Mouse (Mus musculus) limb, embryonic 14.5 days (tissue): ENCODE data around the gene Bckdhb. TPM values are rescaled to one million over a fixed set of nuclear protein-coding genes. Genes with fewer than 3 reads are reported as not detected.

Experiments
- ATAC-seq: fragments of 200-750 bp; cut with Nextera tagmentation; 2 replicates; pipeline ENCODE4 v1.8.0; 2017; ENCODE audit warnings: low read depth, moderate number of reproducible peaks, moderate TSS enrichment; ENCODE audit not compliant: low FRiP score
- DNase-seq: peaks from one replicate; pipeline ENCODE4 v3.0.0-alpha.2; 2015; ENCODE audit warnings: low spot score
- H3K27ac ChIP-seq: fragments of 300-500 bp; sonication (generic); replicated peaks from 2 replicates; pipeline ENCODE4 v1.5.1; 2014; ENCODE audit warnings: low read depth, mild to moderate bottlenecking, low read length, moderate library complexity, mixed read lengths
- H3K27me3 ChIP-seq: fragments of 300-500 bp; sonication (generic); 2 replicates; pipeline ENCODE4 v1.6.1; 2014; ENCODE audit warnings: low read length, mixed read lengths; ENCODE audit not compliant: control insufficient read depth, insufficient read depth
- H3K36me3 ChIP-seq: fragments of 300-500 bp; sonication (generic); 2 replicates; pipeline ENCODE4 v1.6.1; 2014; ENCODE audit warnings: mild to moderate bottlenecking, low read length, moderate library complexity, mixed read lengths; ENCODE audit not compliant: control insufficient read depth, insufficient read depth
- H3K4me1 ChIP-seq: fragments of 300-500 bp; sonication (generic); 2 replicates; pipeline ENCODE4 v1.6.1; 2014; ENCODE audit warnings: antibody characterized with exemption, low read length, mixed read lengths; ENCODE audit not compliant: control insufficient read depth, insufficient read depth
- H3K4me2 ChIP-seq: fragments of 300-500 bp; sonication (generic); replicated peaks from 2 replicates; pipeline ENCODE4 v1.6.1; 2014; ENCODE audit warnings: low read depth, mild to moderate bottlenecking, low read length, moderate library complexity; ENCODE audit not compliant: severe bottlenecking
- H3K4me3 ChIP-seq: fragments of 300-500 bp; sonication (generic); replicated peaks from 2 replicates; pipeline ENCODE4 v1.5.1; 2014; ENCODE audit warnings: low read length
- H3K9ac ChIP-seq: fragments of 300-500 bp; sonication (generic); 2 replicates; pipeline ENCODE4 v1.6.1; 2014; ENCODE audit warnings: mild to moderate bottlenecking, low read depth, low read length, moderate library complexity; ENCODE audit not compliant: severe bottlenecking
- H3K9me3 ChIP-seq: fragments of 300-500 bp; sonication (generic); 2 replicates; pipeline ENCODE4 v1.6.1; 2016; ENCODE audit warnings: low read length; ENCODE audit not compliant: control insufficient read depth
- POLR2A ChIP-seq: fragments of 200-500 bp; IDR thresholded peaks from 2 replicates; pipeline ENCODE4 v1.8.0; 2012; ENCODE audit warnings: inconsistent platforms, mild to moderate bottlenecking, moderate library complexity, borderline replicate concordance; ENCODE audit not compliant: insufficient read depth, insufficient read length; ENCODE audit errors: extremely low read depth
- WGBS: fragments of 180-500 bp; shearing (Covaris S2); extraction: QIAGEN DNeasy Blood & Tissue Kit; methylation state at CpG from one replicate; pipeline ENCODE4 v1.1.7; 2014; 5-methylcytosine and 5-hydroxymethylcytosine counted together
- polyA plus RNA-seq, 2 experiments: library from polyadenylated mRNA; depleted of rRNA in 1 of 2; stranded (reverse) in 1 of 2; unstranded in 1 of 2; fragments of >200 nt; fragmentation: Nextera tagmentation in 1 of 2; extraction: Ambion mirVana in 1 of 2; gene quantifications; 2 replicates each; pipeline versions ENCODE4 v1.2.1 to v1.2.3; 2012 to 2014

Gene Bckdhb
- polyA plus RNA-seq, 2 experiments: 47.4 to 51.1 TPM

DNA sequence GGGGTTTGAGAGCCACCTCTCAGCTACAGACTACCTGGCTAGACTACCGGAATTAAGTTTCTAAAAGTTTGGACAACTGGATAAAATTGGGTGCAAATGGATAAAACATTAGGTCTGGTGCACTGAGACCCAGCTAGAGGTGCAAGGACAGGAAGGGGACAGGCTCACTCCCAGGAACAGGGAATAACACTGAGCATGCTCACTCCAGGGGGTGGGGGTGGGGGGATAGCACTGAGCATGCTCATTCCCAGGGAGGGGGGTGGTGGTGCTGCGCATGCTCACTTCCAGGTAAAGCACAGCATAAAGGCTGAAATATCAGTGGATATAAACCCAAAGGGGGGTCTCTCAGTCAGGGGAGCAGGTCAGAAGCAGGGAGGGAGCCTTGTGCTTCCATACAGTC is 120.7 kb downstream of the Bckdhb start:
- Histone ChIP-seq H3K9me3 (no peaks in the 10 kb centered on the region), H3K9ac (no peak overlapping the region), H3K4me1 (no peaks in the 10 kb centered on the region), H3K27ac (no peak overlapping the region), H3K27me3 (0 out of 2 replicates have a peak, but pooled peaks cover 4% of the 10 kb centered on the region), H3K36me3 (no peaks in the 10 kb centered on the region), H3K4me3 (no peak overlapping the region), H3K4me2 (no peak overlapping the region)
- no peak for TF ChIP-seq POLR2A
- 85% methylated on average over 2 of the region's 2 CpGs for WGBS
- no peak for DNase-seq
- no peak for ATAC-seq

GRCm38 (mm10) chr9:84046334-84046733 is 121.4 kb downstream of the Bckdhb start:
- H3K27ac ChIP-seq: no peak overlapping the region
- no peak for ATAC-seq
- 61% methylated on average over 11 of the region's 12 CpGs for WGBS
- H3K9me3 ChIP-seq: no peaks in the 10 kb centered on the region
- 0 out of 2 replicates have a peak, but pooled peaks cover 4% of the 10 kb centered on the region for H3K27me3 ChIP-seq
- no peak overlapping the region for H3K4me2 ChIP-seq
- DNase-seq: peak; percentile 47
- no peak overlapping the region for H3K4me3 ChIP-seq
- no peaks in the 10 kb centered on the region for H3K36me3 ChIP-seq
- no peak for TF ChIP-seq POLR2A
- no peak overlapping the region for H3K9ac ChIP-seq
- H3K4me1 ChIP-seq: peaks cover 2% of the 10 kb centered on the region; the same call in 1 of the 2 replicates

GRCm38 (mm10) chr9:84046961-84047360 is 122.0 kb downstream of the Bckdhb start:
- no peak overlapping the region for H3K4me3 ChIP-seq
- peaks cover 8% of the 10 kb centered on the region; the same call in 1 of the 2 replicates for H3K4me1 ChIP-seq
- H3K27ac ChIP-seq: no peak overlapping the region
- 57% methylated on average over 4 of the region's 4 CpGs for WGBS
- no peak overlapping the region for H3K9ac ChIP-seq
- DNase-seq (no peak), ATAC-seq (no peak)
- H3K27me3 ChIP-seq: 0 out of 2 replicates have a peak, but pooled peaks cover 4% of the 10 kb centered on the region
- no peaks in the 10 kb centered on the region for H3K9me3 ChIP-seq
- H3K36me3 ChIP-seq: no peaks in the 10 kb centered on the region
- H3K4me2 ChIP-seq: no peak overlapping the region
- no peak for TF ChIP-seq POLR2A

DNA sequence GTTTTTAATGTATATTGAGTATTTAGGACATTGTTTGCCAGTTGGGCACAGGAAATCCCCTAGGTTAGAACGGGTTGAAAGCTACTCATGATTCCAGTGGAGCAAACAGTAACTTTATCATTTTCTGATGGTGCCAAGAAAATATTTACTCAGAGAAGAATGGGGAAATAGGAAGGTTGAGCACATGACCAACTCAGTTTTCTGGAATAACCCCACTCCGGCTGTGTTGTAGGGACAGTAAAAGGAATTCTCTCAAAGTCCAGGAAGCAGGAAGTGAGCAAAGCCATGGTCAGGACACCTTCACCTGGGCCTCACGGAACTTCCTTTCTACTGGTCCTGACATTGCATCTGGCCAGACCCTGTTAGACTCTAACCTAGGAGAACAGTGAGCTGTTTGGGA is 122.5 kb downstream of the Bckdhb start:
- 84% methylated on average over 3 of the region's 3 CpGs for WGBS
- H3K9ac ChIP-seq: no peak overlapping the region
- no peak overlapping the region for H3K4me3 ChIP-seq
- H3K27ac ChIP-seq: no peak overlapping the region
- H3K36me3 ChIP-seq: no peaks in the 10 kb centered on the region
- H3K9me3 ChIP-seq: no peaks in the 10 kb centered on the region
- no peak overlapping the region for H3K4me2 ChIP-seq
- no peak for TF ChIP-seq POLR2A
- peaks cover 8% of the 10 kb centered on the region; the same call in 1 of the 2 replicates for H3K4me1 ChIP-seq
- no peak for ATAC-seq
- DNase-seq: no peak
- H3K27me3 ChIP-seq: 0 out of 2 replicates have a peak, but pooled peaks cover 4% of the 10 kb centered on the region

DNA sequence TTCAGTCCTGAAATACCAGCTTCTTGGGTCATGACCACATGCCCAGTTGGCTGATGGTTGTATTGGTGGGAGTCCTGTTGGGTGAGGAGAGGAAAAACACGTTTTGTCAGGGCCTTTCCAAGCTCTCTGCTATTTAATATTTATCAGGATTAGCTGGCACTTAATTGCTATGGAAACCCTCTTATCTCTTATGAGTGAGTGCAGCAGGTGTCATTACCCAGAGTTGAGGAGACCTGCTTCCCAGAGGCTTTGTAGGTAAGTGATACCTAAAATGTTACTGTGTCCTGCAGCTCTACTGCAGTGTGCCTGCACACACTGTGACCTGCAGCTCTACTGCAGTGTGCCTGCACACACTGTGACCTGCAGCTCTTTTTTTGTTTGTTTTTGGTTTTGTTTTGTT is 124.2 kb downstream of the Bckdhb start:
- Histone ChIP-seq H3K4me1 (peaks cover 8% of the 10 kb centered on the region; the same call in 1 of the 2 replicates), H3K4me2 (no peak overlapping the region)
- DNase-seq: no peak

More for the DNA sequence above, 124.2 kb downstream of the Bckdhb start:
- Histone ChIP-seq H3K4me3 (no peak overlapping the region), H3K27me3 (0 out of 2 replicates have a peak, but pooled peaks cover 3% of the 10 kb centered on the region), H3K27ac (no peak overlapping the region), H3K9ac (no peak overlapping the region), H3K36me3 (no peaks in the 10 kb centered on the region), H3K9me3 (no peaks in the 10 kb centered on the region)
- no peak for TF ChIP-seq POLR2A
- WGBS: 75% methylated on average over 1 of the region's 1 CpGs
- ATAC-seq: no peak
